Mouse (Mus musculus) testis, postnatal 10 days (tissue): ENCODE measurements around the gene Gata2.
A peak's percentile ranks its signal among the peaks of the same experiment; 100 is the strongest.

Experiments used
- DNase-seq: peaks from one replicate; pipeline ENCODE4 v3.0.0; 2021; ENCODE audit warnings: low spot score

Gene Gata2

DNA sequence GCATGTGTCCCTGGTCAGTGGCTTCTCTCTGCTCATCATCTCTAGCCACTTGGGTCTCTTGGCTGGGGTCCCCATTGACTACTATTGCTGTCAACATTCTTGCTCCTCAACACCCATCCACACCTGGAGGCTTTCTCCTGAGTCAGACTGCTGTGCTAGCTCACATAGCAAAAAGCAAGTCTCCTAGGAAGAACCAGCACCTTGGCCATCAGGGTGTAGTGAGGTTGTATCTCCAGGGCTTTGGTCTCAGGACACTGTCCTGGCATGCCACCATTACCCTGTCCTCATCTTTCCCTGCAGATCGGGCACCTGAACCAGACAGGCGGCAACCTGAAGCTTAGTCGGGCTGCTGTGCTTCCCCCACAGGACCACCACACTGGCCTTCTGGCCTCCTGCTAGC, 14.6 kb downstream of the Gata2 start:
- no peak for DNase-seq

DNA sequence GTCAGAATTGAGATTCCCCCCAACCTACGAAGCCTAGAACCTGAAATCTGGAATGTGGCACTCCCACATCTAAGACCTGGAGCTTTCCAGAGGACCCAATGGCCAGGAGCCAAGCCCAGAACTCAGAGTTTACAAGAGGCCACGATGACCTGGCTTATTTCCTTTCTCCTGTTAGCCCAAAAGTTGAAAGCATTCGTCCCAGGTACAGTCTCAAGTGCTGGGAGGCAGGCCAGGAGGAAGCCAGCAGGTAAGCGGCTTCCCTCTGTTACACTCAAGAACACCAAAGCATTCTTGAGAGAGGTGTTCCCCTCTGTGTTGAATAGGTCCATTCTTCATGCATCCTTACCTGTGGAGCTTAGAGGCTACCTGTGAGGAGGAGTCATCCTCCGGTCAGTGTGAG, 15.8 kb downstream of the Gata2 start:
- no peak for DNase-seq

GRCm38 (mm10) chr6:88210182-88210581, 16.5 kb downstream of the Gata2 start:
- no peak for DNase-seq

DNA sequence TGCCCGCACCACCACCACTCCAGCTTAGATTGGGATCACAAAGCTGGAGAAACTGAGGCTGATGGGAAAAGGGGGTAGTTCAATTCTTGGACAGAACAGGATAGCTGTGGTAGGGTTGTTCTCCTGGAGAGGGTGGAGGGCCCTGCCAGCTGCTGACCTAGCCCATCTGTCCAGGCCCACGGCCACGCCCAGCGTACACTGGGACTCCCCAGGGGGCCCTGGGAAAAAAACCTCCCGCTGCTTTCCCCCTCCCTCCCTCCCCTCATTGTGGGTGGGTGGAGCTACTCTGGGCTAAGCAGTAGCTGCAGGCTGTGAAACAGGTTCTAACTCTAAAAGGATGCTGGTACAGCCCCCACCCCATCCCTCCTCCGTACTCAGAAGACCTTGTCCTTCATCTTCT, 22.1 kb downstream of the Gata2 start:
- DNase-seq, result no peak

GRCm38 (mm10) chr6:88216199-88216598, 22.5 kb downstream of the Gata2 start:
- DNase-seq, result no peak

GRCm38 (mm10) chr6:88219094-88219493, 25.4 kb downstream of the Gata2 start:
- DNase-seq, result no peak

DNA sequence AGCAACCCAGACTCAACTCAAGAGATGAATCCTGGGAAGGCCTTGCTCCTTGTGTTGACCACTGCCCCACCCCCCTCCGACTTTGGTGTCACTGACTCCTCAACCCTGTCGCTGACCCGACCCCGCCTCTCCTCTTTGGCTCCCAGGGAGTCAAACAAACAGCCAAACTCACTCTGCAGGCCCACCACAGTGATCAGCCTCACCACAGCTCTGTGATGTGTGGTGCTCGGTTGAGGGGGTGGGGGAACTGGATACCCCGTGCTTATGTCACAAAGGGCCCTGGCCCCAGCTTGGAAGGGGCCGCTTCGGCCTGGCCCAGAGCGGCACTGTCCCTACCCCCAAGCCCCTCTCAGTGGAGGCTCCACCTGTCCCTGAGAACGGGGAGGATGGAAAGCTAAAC, 28.3 kb downstream of the Gata2 start, which contains the start of gene Dnajb8:
Gene Dnajb8, plus strand, starts transcription at position 301 of the 400 bp plus-strand sequence.
- no peak for DNase-seq

GRCm38 (mm10) chr6:88226570-88226994, 32.9 kb downstream of the Gata2 start:
- DNase-seq, result no peak

GRCm38 (mm10) chr6:88227537-88227936, 33.8 kb downstream of the Gata2 start:
- DNase-seq, result no peak

- DNase-seq, result no peak
Measured at GRCm38 (mm10) chr6:88229221-88229620, 35.5 kb downstream of the Gata2 start.

GRCm38 (mm10) chr6:88231821-88232220, 38.1 kb downstream of the Gata2 start:
- no peak for DNase-seq

DNA sequence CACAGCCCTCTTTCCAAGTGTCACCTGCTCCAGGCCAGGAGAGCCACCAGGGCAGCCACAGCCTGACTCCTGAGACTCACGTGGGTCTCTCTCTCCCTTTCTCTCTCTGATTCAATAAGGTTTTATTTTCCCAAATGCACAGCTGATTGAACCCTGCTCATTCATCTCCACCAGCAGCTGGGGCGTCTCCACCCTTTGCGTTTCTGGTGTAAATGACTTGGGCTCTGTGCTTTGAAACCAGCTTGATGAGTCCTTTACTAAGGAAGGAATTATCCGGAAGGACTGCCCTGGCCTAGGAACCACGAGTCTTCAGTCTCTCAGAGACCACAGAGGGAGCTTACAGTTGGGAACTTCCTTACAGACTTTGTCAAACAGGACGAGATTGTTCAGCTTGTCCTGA, 38.5 kb downstream of the Gata2 start:
- no peak for DNase-seq

DNA sequence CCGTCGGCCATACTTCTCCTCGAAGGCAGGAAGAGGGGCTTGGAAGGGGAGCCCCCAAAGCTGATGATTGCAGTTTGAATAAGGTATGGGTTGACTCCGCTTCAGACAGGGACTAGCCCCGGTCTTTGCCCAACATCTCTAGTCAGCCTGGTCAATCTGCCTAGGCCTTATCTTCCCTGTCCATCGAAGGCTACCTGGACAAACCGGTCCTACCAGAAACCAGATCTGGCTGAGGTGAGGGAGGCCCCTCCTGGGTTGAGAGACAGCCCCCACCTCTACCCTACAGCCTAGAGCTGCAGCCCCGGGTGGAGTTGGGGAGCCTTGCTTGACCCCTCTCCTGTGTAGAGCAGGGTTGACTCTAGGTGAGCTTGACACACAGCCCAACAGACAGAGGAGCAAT, 40.3 kb downstream of the Gata2 start:
- DNase-seq, result no peak

- no peak for DNase-seq
Measured at GRCm38 (mm10) chr6:88235461-88235860, 41.8 kb downstream of the Gata2 start.

DNA sequence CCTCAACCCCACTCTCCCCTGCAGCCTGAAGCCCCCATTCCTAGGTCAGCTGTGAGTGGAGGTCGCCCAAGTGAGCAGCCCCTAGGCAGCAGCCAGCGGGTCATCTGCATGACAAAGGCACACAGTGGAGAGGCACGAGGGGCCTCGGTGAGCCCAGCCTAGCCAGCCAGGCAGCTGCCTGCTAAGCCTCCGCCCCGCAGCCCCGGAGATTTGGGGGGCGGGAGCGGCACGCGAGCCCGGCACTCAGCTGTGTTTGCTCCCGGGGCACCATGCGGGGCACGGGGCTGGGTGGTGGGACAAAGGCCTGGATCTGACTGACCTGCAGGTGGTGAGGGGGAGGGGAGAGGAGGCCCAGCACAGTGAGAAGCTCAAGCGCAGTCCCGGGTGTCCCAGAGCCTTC, 42.3 kb downstream of the Gata2 start:
- no peak for DNase-seq

DNA sequence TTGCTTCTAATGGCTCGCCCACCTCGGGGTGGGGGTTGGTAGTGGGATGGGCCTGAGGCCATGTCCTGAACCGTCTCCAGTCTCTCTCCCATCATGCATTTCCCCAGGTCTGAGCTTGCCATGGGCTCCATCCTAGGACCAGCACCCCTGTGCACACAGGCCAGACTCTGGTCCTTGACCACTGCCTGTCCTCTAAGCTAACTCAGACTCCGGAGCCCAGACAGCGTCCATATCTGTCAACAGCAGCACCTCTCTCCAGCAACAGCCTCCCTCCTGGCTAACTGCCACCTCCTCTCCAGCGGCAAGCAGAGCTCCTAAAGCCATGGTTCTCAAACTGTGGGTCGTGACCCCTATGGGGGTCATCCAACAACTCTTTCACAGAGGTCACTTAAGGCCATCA, 42.8 kb downstream of the Gata2 start:
- DNase-seq, result peak; percentile 65

DNA sequence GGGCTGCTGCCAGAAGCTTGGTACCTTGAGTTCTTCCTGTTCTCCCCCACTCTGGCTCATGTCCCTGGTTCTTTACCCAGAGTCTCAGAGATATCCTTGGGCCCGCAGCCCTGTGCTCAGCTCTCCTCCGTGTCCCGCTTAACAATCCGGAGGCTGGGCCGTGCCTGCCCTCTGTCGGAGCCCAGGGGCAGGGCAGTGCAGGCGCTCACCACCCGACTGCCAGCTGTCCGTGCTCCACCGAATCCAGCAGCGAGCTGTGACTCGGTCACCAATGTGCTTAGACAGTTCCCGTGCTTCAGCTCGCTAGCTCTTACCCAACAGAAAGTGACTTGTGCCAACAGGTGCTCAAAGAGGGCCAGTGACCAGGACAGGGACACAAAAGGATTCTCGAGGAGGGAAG, 48.9 kb downstream of the Gata2 start:
- DNase-seq, result peak; percentile 79

- DNase-seq, result no peak
Measured at GRCm38 (mm10) chr6:88249231-88249630, 55.5 kb downstream of the Gata2 start.

GRCm38 (mm10) chr6:88251396-88251795, 57.7 kb downstream of the Gata2 start:
- DNase-seq, result no peak

GRCm38 (mm10) chr6:88251798-88252478, 58.2 kb downstream of the Gata2 start:
- DNase-seq, result no peak

- no peak for DNase-seq
Measured at GRCm38 (mm10) chr6:88254082-88254481, 60.4 kb downstream of the Gata2 start.

DNA sequence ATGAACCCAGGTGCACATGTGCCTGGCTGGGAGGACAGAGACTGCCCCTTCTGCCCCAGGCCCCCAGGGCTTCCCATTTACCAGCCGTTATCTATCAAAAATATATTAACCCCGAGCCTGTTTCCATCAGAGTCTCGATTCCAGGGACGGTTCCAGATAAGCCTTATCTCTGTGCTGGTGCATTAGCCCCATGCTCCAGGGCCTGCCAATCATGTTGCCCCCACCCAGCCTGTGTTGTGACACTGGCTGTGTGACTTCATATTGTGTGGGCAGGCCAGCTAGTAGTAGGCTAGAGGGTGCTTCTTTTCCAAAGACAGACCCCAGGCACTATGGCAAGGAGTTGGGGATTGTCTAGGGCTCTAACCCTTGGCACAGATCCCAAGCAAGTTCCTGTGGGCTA, 61.7 kb downstream of the Gata2 start:
- DNase-seq, result no peak
